Mouse (Mus musculus) lung, adult 2 months (tissue): ENCODE data around the gene Tent4a.

Experiments
- CTCF ChIP-seq: fragments of 200-500 bp; IDR thresholded peaks from 2 replicates; pipeline ENCODE4 v1.5.1; 2011; ENCODE audit warnings: mild to moderate bottlenecking, low read length, control low read depth; ENCODE audit not compliant: insufficient read depth
- POLR2A ChIP-seq: fragments of 200-500 bp; IDR thresholded peaks from 2 replicates; pipeline ENCODE4 v1.6.1; 2011; ENCODE audit warnings: low read depth, mild to moderate bottlenecking, control low read depth, low read length, borderline replicate concordance; ENCODE audit errors: extremely low read depth

- TF ChIP-seq POLR2A (no peak), CTCF (no peak)
Measured at GRCm38 (mm10) chr13:69487611-69488275, 46.7 kb downstream of the Tent4a start.
